Mouse (Mus musculus): ENCODE data around the gene Gpr173.
A peak's percentile ranks its signal among the peaks of the same experiment; 100 is the strongest.
"Not testable (repeated sequence)": the region's sequence is repeated elsewhere in the genome, so short reads cannot be mapped to it uniquely, and the experiment has no call there.

The Gpr173 gene

GRCm38 (mm10) chrX:152368397-152369273 is at the start of gene Gpr173:
Gpr173 (minus strand) TSS chrX:152368704.
- DNase-seq (ENCODE audit: low spot score in 2 of 2), result no peak

DNA sequence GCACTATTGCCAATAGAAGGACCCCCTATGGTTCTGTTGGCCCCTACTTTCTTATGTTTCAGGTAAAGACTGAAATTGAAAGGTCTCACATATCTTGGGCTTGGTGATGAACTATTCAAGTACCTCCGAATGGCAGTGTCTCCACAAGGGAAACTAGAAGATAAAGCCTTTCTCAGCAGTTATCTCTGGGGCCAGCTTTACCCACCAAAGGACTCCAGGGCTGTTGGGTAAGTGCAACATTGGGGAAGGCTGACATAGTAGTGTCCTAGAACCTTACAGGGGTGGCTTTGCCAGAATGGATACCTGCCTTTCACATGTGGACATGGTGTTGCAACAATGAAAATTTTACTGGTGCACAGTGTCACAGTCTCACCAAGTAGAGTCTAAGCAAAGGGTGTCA is 34.7 kb upstream of the Gpr173 start:
- DNase-seq (ENCODE audit: low spot score in 2 of 2), result no peak

- DNase-seq (ENCODE audit: low spot score in 2 of 2), result no peak
Observed at GRCm38 (mm10) chrX:152400096-152400495, 31.6 kb upstream of the Gpr173 start.

- DNase-seq (ENCODE audit: low spot score in 2 of 2), result no peak
Observed at GRCm38 (mm10) chrX:152368054-152368396, 479 bp downstream of the Gpr173 start.

DNA sequence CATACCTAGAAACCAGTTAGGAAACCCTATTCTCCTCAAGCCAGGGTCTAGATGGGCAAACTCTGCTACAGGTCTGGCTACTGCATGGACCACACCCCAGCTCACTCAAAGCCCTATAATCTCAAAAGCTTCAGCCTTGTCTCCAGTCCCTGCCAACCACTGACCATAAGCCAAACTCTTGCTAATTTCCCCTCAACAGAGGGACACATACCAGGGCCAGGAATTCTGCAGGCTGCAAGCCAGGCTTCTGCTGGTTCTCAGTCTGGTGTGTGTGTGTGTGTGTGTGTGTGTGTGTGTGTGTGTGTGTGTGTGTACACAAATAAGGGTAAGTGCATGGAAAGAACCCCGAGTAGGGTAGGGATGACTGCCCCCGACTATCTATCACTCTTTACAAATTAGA is 2.1 kb downstream of the Gpr173 start:
- DNase-seq (ENCODE audit: low spot score in 2 of 2), result no peak

DNA sequence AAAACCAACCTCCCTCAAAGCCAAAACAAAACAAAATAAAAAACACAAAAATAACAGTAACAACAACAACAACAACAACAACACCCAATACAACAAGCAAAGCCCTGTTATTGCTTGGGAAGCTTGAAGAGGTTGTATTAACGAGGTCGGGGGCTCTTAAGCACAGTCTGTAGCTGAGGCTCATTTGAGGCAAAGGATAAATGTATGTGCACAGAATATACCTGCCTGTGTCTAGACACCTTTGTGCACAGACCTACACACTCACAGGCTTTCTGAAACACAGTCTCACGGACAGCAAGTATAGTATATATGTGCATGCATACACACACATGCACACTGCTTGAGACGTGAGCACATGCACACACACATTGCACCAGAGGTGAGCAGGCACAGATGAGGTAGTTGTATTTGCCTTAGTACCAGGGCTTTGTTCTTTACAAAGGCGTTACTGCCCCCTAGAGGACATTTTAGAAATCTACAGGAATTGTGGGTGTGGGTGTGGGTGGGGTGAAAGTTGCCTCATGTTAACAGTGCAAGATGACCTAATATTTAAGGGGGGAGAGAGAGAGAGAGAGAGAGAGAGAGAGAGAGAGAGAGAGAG is 15.9 kb downstream of the Gpr173 start:
- peak; percentile 32 to 38 for DNase-seq (ENCODE audit: low spot score in 2 of 2)

- DNase-seq (ENCODE audit: low spot score in 2 of 2), result no peak
Observed at GRCm38 (mm10) chrX:152347041-152347440, 21.5 kb downstream of the Gpr173 start.

GRCm38 (mm10) chrX:152346587-152346986 is 21.9 kb downstream of the Gpr173 start:
- no peak for DNase-seq (ENCODE audit: low spot score in 2 of 2)

DNA sequence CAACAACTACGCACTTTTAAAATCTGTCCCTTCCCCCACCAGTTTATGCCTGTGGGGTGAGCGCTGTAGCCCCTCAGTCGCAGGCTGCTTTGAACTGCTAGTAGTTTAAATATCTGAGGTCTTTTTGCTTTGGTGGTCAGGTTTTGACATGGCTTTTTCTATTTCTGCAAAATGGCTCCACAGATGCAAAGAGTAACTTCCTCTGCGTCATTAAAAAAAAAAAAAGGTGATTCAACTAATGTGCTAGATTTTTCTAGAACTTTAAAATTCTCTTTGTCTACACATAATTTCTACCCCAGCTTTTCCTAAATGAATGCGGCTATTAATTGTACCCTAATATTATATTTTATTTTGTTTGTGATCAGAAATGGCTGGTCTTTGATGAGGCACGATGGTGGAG is 25.6 kb downstream of the Gpr173 start:
- DNase-seq (ENCODE audit: low spot score in 2 of 2), result no peak

GRCm38 (mm10) chrX:152342358-152342901 is 26.1 kb downstream of the Gpr173 start, which contains the start of gene Tspyl2:
Tspyl2 (minus strand) TSS chrX:152342425.
- peak; percentile 92 to 93 for DNase-seq (ENCODE audit: low spot score in 2 of 2)

DNA sequence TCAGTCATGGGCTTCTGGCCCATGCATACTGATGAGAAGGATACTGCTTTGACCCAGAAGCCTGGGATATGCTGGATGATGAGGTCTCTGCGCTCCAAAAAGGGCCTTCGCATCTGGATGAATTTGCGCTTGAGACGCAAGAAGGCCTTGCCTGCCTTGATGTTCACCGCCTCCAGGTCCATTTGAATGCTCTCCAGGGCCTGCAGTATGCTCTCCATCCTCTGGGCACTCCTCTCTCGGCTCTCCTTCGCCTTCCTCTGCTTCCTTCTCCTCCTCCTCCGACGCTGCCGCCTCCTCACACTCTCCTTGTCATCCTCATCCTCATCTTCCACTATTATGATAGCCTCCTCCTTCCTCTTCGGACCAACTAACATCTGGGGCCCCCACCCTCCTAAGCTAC is 27.0 kb downstream of the Gpr173 start:
- DNase-seq (ENCODE audit: low spot score in 2 of 2), result no peak

DNA sequence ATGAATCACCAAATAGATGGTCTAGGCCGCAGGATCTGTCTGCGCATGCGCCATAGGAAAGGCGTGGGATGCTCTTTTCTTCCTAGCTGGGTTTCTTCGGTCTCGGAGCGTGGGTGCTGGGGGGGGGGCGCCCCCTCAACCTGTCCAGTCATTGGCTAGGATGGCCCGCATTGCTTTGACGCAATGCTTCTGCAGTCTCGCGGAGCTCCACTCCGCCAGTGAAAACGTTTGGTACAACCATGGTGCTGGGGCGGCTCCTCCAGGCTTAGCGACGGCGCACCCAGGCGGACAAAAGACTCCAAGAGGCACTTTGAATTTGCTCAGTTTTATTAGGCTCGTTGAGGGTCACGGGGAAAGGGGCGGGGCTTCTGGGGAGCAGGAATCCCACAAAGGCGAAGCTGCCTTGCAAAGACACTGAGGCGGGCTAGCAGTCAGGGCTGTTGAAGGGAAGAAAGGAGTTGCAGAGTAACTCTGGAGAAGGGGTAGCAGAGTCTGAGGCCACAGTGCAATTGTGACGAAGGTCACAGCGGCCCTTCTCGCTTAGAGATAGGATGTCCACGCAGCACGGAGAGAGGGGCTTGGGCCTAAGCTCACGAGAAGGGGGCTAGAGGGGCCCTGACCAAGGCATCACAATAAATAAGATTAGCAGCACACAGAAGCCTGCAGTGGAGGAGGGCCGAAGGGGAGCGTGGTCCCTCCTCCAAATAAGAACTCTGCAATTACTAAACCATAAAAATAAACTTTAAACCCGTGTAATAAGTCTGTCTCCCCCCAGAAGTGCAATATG is 31.8 kb downstream of the Gpr173 start:
- peak; percentile 75 to 86 for DNase-seq (ENCODE audit: low spot score in 2 of 2)

- not testable (repeated sequence) for DNase-seq (ENCODE audit: low spot score in 2 of 2)
Observed at GRCm38 (mm10) chrX:152336123-152336522, 32.4 kb downstream of the Gpr173 start.

- DNase-seq (ENCODE audit: low spot score in 2 of 2), result not testable (repeated sequence)
Observed at GRCm38 (mm10) chrX:152329400-152329799, 39.1 kb downstream of the Gpr173 start.

GRCm38 (mm10) chrX:152327689-152328052 is 40.8 kb downstream of the Gpr173 start:
- DNase-seq (ENCODE audit: low spot score in 2 of 2), result no peak

DNA sequence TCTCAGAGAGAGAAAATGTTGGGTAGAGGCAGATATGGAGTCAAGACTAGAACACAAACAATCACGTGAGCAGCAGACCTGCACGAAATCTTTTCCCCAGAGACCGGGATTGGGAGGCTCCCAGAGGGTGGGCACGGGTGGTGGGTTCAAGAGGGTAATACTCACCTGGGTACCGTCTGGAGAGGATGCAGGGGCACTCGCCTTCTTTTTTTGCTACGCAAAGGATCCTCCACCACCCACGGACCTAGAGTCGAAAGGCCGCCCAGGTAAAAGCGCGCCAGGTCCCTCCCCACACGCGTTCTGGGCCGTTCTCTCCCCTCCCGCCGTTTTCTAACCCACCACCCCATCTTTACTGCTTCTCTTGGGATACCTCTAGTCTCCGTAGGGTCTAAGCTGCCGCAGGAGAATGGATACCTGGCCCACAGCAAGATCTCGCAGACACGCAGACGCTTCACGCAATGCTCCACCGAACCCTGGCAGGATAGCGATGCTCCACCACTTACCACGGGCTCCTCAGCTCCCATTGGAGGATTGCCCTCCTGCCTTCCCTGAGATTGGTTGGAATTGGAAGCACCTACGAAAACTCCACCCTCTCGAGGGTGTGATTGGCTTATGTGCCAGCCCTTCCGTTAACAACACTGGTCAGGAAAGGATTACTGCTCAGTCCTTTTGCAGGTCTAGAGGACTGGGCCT is 41.4 kb downstream of the Gpr173 start, which contains the start of gene Kantr:
Gene Kantr (minus strand): TSS at position 500 of the 693 bp plus-strand sequence.
- DNase-seq (ENCODE audit: low spot score in 2 of 2), result peak; percentile 79 to 81

GRCm38 (mm10) chrX:152323584-152323983 is 44.9 kb downstream of the Gpr173 start:
- no peak for DNase-seq (ENCODE audit: low spot score in 2 of 2)

GRCm38 (mm10) chrX:152322776-152323175 is 45.7 kb downstream of the Gpr173 start:
- DNase-seq (ENCODE audit: low spot score in 2 of 2), result peak; percentile 18 to 19

GRCm38 (mm10) chrX:152320535-152320934 is 48.0 kb downstream of the Gpr173 start:
- no peak for DNase-seq (ENCODE audit: low spot score in 2 of 2)

- peak; percentile 23 to 34 for DNase-seq (ENCODE audit: low spot score in 2 of 2)
Observed at GRCm38 (mm10) chrX:152307942-152308341, 60.6 kb downstream of the Gpr173 start.

GRCm38 (mm10) chrX:152307371-152307770 is 61.1 kb downstream of the Gpr173 start:
- DNase-seq (ENCODE audit: low spot score in 2 of 2), result peak; percentile 42 to 61

Measured in spleen, postnatal 36 days (tissue).